9 mouse cellular contexts compared by ENCODE assay signal in genomic region chr15:84829416-84829815, GRCm38 (mm10). TPM values are rescaled to one million over a fixed set of nuclear protein-coding genes. Genes with fewer than 3 reads are reported as not detected.
DNase-seq lines count a peak whose midpoint lies in the region; ATAC-seq and TF ChIP-seq lines count a peak whose summit lies in the region.
"Had no signal": no experiment of that assay in that cellular context is flagged by ENCODE, and none has a peak within 500 bp of the region (broad histone marks: within the 10 kb centered on the region; RNA-seq: fewer than 3 reads in every experiment).

No protein-coding gene starts in this region.

- H3K4me1 ChIP-seq in ES-Bruce4 (ENCODE audit: control insufficient read depth, insufficient read depth, low read length) = no peaks in the 10 kb centered on the region
- H3K4me1 ChIP-seq in hindbrain, embryonic 13.5 days (replicated peaks) = peaks cover 74% of the 10 kb centered on the region

- no peaks in the 10 kb centered on the region for H3K27me3 ChIP-seq in ES-Bruce4 (ENCODE audit: control insufficient read depth, insufficient read depth, low read length, poor library complexity, severe bottlenecking)
- H3K27me3 ChIP-seq in hindbrain, embryonic 13.5 days = no peaks in the 10 kb centered on the region

- DNase-seq in brain, adult 2 months (ENCODE audit: low read depth, low spot score) = peak; percentile 61
- DNase-seq in frontal cortex, postnatal 25 days (ENCODE audit: low spot score in 2 of 2) = peak; percentile 65
- peak; percentile 64 to 66 for DNase-seq in layer of hippocampus, postnatal 36 days
- peak; percentile 85 to 91 for DNase-seq in lung, postnatal 4 days
- DNase-seq in right cerebral cortex, postnatal 14 days = peak; percentile 73
- DNase-seq in urinary bladder, postnatal 25 days (ENCODE audit: low spot score) = peak; percentile 89

- TF ChIP-seq POLR2A in ES-Bruce4 (IDR thresholded peaks at IDR 0.05; ENCODE audit: insufficient read depth, low read length) = no peak

- no peaks in the 10 kb centered on the region for H3K36me3 ChIP-seq in ES-Bruce4 (ENCODE audit: control insufficient read depth, insufficient read depth, low read length, poor library complexity, severe bottlenecking)
- H3K36me3 ChIP-seq in hindbrain, embryonic 13.5 days = no peaks in the 10 kb centered on the region

- H3K9me3 ChIP-seq in ES-Bruce4 (replicated peaks; ENCODE audit: control insufficient read depth, insufficient read depth, low read length, poor library complexity, severe bottlenecking) = no peaks in the 10 kb centered on the region
- no peaks in the 10 kb centered on the region for H3K9me3 ChIP-seq in hindbrain, embryonic 13.5 days

- peak; percentile 82 for TF ChIP-seq EP300 in ES-Bruce4 (IDR thresholded peaks at IDR 0.05; ENCODE audit: insufficient read depth, low read depth, low read length)

- no peak overlapping the region for H3K4me3 ChIP-seq in ES-Bruce4 (ENCODE audit: low read depth, low read length)
- no peak overlapping the region for H3K4me3 ChIP-seq in hindbrain, embryonic 13.5 days

- no peak for ATAC-seq in hindbrain, embryonic 13.5 days (ENCODE audit: low FRiP score)

- H3K9ac ChIP-seq in ES-Bruce4 (ENCODE audit: low read depth, poor library complexity, severe bottlenecking) = no peak overlapping the region
- H3K9ac ChIP-seq in hindbrain, embryonic 13.5 days = no peak overlapping the region

- 24% methylated on average over 15 of the region's 15 CpGs for WGBS in hindbrain, embryonic 13.5 days

- no peak overlapping the region for H3K27ac ChIP-seq in ES-Bruce4 (ENCODE audit: insufficient read depth, low read length)
- peak overlapping the region; percentile 66; the same call in 1 of the 2 replicates for H3K27ac ChIP-seq in hindbrain, embryonic 13.5 days
- H3K27ac ChIP-seq: macrophage had no signal

- peak; percentile 66 for TF ChIP-seq CTCF in ES-Bruce4 (IDR thresholded peaks at IDR 0.05; ENCODE audit: low read depth, low read length)

- H3K4me2 ChIP-seq in hindbrain, embryonic 13.5 days = no peak overlapping the region

RNA-seq across cellular contexts. Expression of gene Phf21b, which starts 26.4 kb away (rescaled TPM):
- polyA plus RNA-seq in ES-Bruce4 (2011; ENCODE audit: insufficient read depth, insufficient read length, low read depth, missing spikeins) = 2.6 and 4.2 TPM in 2 replicates
- 10.9 and 11.3 TPM in 2 replicates for polyA plus RNA-seq in hindbrain, embryonic 13.5 days (2015; fragmentation: Nextera tagmentation; extraction: Ambion mirVana)
- 10 to 100 TPM; 11.3 TPM for total RNA-seq in layer of hippocampus, postnatal 36 days (2021)
